Mouse (Mus musculus) liver, embryonic 14.5 days (tissue): ENCODE data around the gene Fbxl22. TPM values are rescaled to one million over a fixed set of nuclear protein-coding genes. Genes with fewer than 3 reads are reported as not detected.

Experiments used
- ATAC-seq: fragments of 200-750 bp; cut with Nextera tagmentation; 2 replicates; pipeline ENCODE4 v1.8.0; 2017; ENCODE audit warnings: moderate number of reproducible peaks, mild to moderate bottlenecking, moderate library complexity; ENCODE audit not compliant: insufficient read depth
- DNase-seq, 3 experiments: peaks; one replicate each; pipeline ENCODE4 v3.0.0-alpha.2; 2012 to 2013; ENCODE audit warnings: low read depth in 3 of 3, low spot score in 3 of 3
- H3K27ac ChIP-seq: fragments of 300-500 bp; sonication (generic); 2 replicates; pipeline ENCODE4 v1.5.1; 2014; ENCODE audit warnings: moderate library complexity, mild to moderate bottlenecking, control low read depth, inconsistent platforms
- H3K27me3 ChIP-seq: fragments of 300-500 bp; sonication (generic); 2 replicates; pipeline ENCODE4 v1.6.1; 2014; ENCODE audit warnings: mild to moderate bottlenecking, low read length, moderate library complexity; ENCODE audit not compliant: control insufficient read depth, insufficient read depth
- H3K36me3 ChIP-seq: fragments of 300-500 bp; sonication (generic); replicated peaks from 2 replicates; pipeline ENCODE4 v1.6.1; 2014; ENCODE audit warnings: low read depth; ENCODE audit not compliant: control insufficient read depth, insufficient read depth
- H3K4me1 ChIP-seq, 2 experiments: fragments of 200-500 bp in 1 of 2; fragments of 300-500 bp in 1 of 2; sonication (generic) in 1 of 2; replicated peaks; 2 replicates each; pipeline ENCODE4 v1.6.1; 2012 to 2014; ENCODE audit warnings: antibody characterized with exemption in 1 of 2, inconsistent platforms in 1 of 2, low read length in 1 of 2; ENCODE audit not compliant: control insufficient read depth in 2 of 2, insufficient read depth in 2 of 2
- H3K4me2 ChIP-seq: fragments of 300-500 bp; sonication (generic); 2 replicates; pipeline ENCODE4 v1.6.1; 2014; ENCODE audit warnings: low read depth, mild to moderate bottlenecking, control low read depth, moderate library complexity
- H3K4me3 ChIP-seq, 2 experiments: fragments of 200-500 bp in 1 of 2; fragments of 300-500 bp in 1 of 2; sonication (generic) in 1 of 2; 2 replicates each; pipeline ENCODE4 v1.5.1; 2012 to 2014; ENCODE audit warnings: low read depth in 2 of 2, low read length in 2 of 2, mild to moderate bottlenecking in 2 of 2, control low read depth in 1 of 2, inconsistent platforms in 1 of 2, moderate library complexity in 1 of 2; ENCODE audit not compliant: insufficient read depth in 1 of 2
- H3K9ac ChIP-seq: fragments of 300-500 bp; sonication (generic); replicated peaks from 2 replicates; pipeline ENCODE4 v1.6.1; 2014; ENCODE audit warnings: mild to moderate bottlenecking, control low read depth, moderate library complexity
- H3K9me3 ChIP-seq: fragments of 300-500 bp; sonication (generic); 2 replicates; pipeline ENCODE4 v1.6.1; 2016; ENCODE audit warnings: low read length, mixed read lengths; ENCODE audit not compliant: control insufficient read depth
- CTCF ChIP-seq: IDR thresholded peaks from 2 replicates; pipeline ENCODE4 v1.5.1; 2016; ENCODE audit warnings: antibody characterized with exemption, low read depth, control low read depth
- EP300 ChIP-seq: IDR thresholded peaks from 2 replicates; pipeline ENCODE4 v1.6.1; 2016; ENCODE audit warnings: antibody characterized with exemption, low read depth
- WGBS: fragments of 180-500 bp; shearing (Covaris S2); extraction: QIAGEN DNeasy Blood & Tissue Kit; methylation state at CpG from one replicate; pipeline ENCODE4 v1.1.7; 2014; ENCODE audit not compliant: insufficient replicate concordance; 5-methylcytosine and 5-hydroxymethylcytosine counted together
- polyA plus RNA-seq, 2 experiments: library from polyadenylated mRNA; depleted of rRNA in 1 of 2; stranded (reverse) in 1 of 2; unstranded in 1 of 2; fragments of >200 nt; fragmentation: Nextera tagmentation in 1 of 2; extraction: Ambion mirVana in 1 of 2; gene quantifications; 2 replicates each; pipeline versions ENCODE4 v1.2.1 to v1.2.3; 2012 to 2014

Gene Fbxl22
- polyA plus RNA-seq (2012; rRNA removed) (0.13 and 0.19 TPM in 2 replicates), polyA plus RNA-seq (2014; fragmentation: Nextera tagmentation; extraction: Ambion mirVana) (0.44 and 0.61 TPM in 2 replicates)

- Histone ChIP-seq H3K27ac (no peak within 1 kb of the TSS), H3K36me3 (peaks cover 38% of the 10 kb centered on the region), H3K27me3 (no peaks in the 10 kb centered on the region), H3K4me2 (no peak within 1 kb of the TSS), H3K9ac (no peak within 1 kb of the TSS), H3K4me1 (peaks cover 6 to 15% of the 10 kb centered on the region in 2 experiments; a peak in 3 of 4 replicates), H3K4me3 (no peak within 1 kb of the TSS), H3K9me3 (no peaks in the 10 kb centered on the region)
- DNase-seq (no peak), ATAC-seq (no peak)
- 72% methylated on average over 17 of the region's 17 CpGs for WGBS
- TF ChIP-seq CTCF (peak; percentile 81), EP300 (no peak)
These were observed at the start of gene Fbxl22 for GRCm38 (mm10) chr9:66514256-66514770. Gene Fbxl22 (minus strand): TSS chr9:66514593.

GRCm38 (mm10) chr9:66562215-66562614 lies 47.8 kb upstream of the Fbxl22 start:
- peaks cover 0 to 6% of the 10 kb centered on the region in 2 experiments; a peak in 2 of 4 replicates for H3K4me1 ChIP-seq
- H3K4me3 ChIP-seq = no peak overlapping the region
- no peak for TF ChIP-seq EP300
- TF ChIP-seq CTCF = no peak
- ATAC-seq (no peak), DNase-seq (no peak)
- no peaks in the 10 kb centered on the region for H3K36me3 ChIP-seq
- H3K9ac ChIP-seq = no peak overlapping the region
- no peaks in the 10 kb centered on the region for H3K9me3 ChIP-seq
- H3K27ac ChIP-seq = no peak overlapping the region
- H3K4me2 ChIP-seq = no peak overlapping the region
- H3K27me3 ChIP-seq = no peaks in the 10 kb centered on the region
- WGBS = 53% methylated on average over 1 of the region's 1 CpGs

- H3K36me3 ChIP-seq = no peaks in the 10 kb centered on the region
- no peaks in the 10 kb centered on the region for H3K27me3 ChIP-seq
- H3K4me3 ChIP-seq = no peak overlapping the region
- 70% methylated on average over 2 of the region's 2 CpGs for WGBS
- no peak overlapping the region for H3K9ac ChIP-seq
- H3K9me3 ChIP-seq = no peaks in the 10 kb centered on the region
- H3K4me1 ChIP-seq = peaks cover 0 to 6% of the 10 kb centered on the region in 2 experiments; a peak in 2 of 4 replicates
- DNase-seq (no peak), ATAC-seq (no peak)
- TF ChIP-seq CTCF = no peak
- no peak for TF ChIP-seq EP300
- H3K4me2 ChIP-seq = no peak overlapping the region
- H3K27ac ChIP-seq = no peak overlapping the region
These were observed 47.1 kb upstream of the Fbxl22 start for GRCm38 (mm10) chr9:66561496-66561895.

GRCm38 (mm10) chr9:66560728-66561127 lies 46.3 kb upstream of the Fbxl22 start:
- H3K9ac ChIP-seq = no peak overlapping the region
- no peak overlapping the region for H3K4me3 ChIP-seq
- DNase-seq = no peak
- no peaks in the 10 kb centered on the region for H3K36me3 ChIP-seq
- no peak overlapping the region for H3K4me2 ChIP-seq
- H3K27me3 ChIP-seq = no peaks in the 10 kb centered on the region
- peaks cover 0 to 6% of the 10 kb centered on the region in 2 experiments; a peak in 2 of 4 replicates for H3K4me1 ChIP-seq
- 71% methylated on average over 1 of the region's 1 CpGs for WGBS
- H3K27ac ChIP-seq = no peak overlapping the region
- TF ChIP-seq CTCF (no peak), EP300 (no peak)
- ATAC-seq = no peak
- H3K9me3 ChIP-seq = no peaks in the 10 kb centered on the region

GRCm38 (mm10) chr9:66560295-66560694 lies 45.9 kb upstream of the Fbxl22 start:
- TF ChIP-seq CTCF = no peak
- TF ChIP-seq EP300 = no peak
- ATAC-seq (no peak), DNase-seq (no peak)
- Histone ChIP-seq H3K27ac (no peak overlapping the region), H3K36me3 (no peaks in the 10 kb centered on the region), H3K4me3 (no peak overlapping the region), H3K9ac (no peak overlapping the region), H3K4me2 (no peak overlapping the region), H3K4me1 (peaks cover 0 to 6% of the 10 kb centered on the region in 2 experiments; a peak in 2 of 4 replicates), H3K9me3 (no peaks in the 10 kb centered on the region), H3K27me3 (no peaks in the 10 kb centered on the region)
- 19% methylated on average over 2 of the region's 2 CpGs for WGBS
